Mouse (Mus musculus) heart, embryonic 10.5 days (tissue): ENCODE data around the gene Rtf2. TPM values are rescaled to one million over a fixed set of nuclear protein-coding genes. Genes with fewer than 3 reads are reported as not detected.

ENCODE experiments used
- DNase-seq: peaks from one replicate; pipeline ENCODE4 v3.0.0-alpha.2; 2017; ENCODE audit warnings: low spot score
- H3K27ac ChIP-seq: fragments of 300-500 bp; sonication (generic); 2 replicates; pipeline ENCODE4 v1.5.1; 2016; ENCODE audit warnings: mild to moderate bottlenecking
- H3K27me3 ChIP-seq: fragments of 300-500 bp; sonication (generic); 2 replicates; pipeline ENCODE4 v1.6.1; 2016; ENCODE audit warnings: mild to moderate bottlenecking; ENCODE audit not compliant: poor library complexity, insufficient read depth, severe bottlenecking
- H3K36me3 ChIP-seq: fragments of 300-500 bp; sonication (generic); 2 replicates; pipeline ENCODE4 v1.6.1; 2016; ENCODE audit warnings: mild to moderate bottlenecking, moderate library complexity
- H3K4me1 ChIP-seq: fragments of 300-500 bp; sonication (generic); 2 replicates; pipeline ENCODE4 v1.6.1; 2016; ENCODE audit warnings: mild to moderate bottlenecking
- H3K4me3 ChIP-seq: fragments of 300-500 bp; sonication (generic); 2 replicates; pipeline ENCODE4 v1.5.1; 2016; ENCODE audit warnings: mild to moderate bottlenecking, moderate library complexity
- H3K9me3 ChIP-seq: fragments of 300-500 bp; sonication (generic); 2 replicates; pipeline ENCODE4 v1.6.1; 2016; ENCODE audit warnings: mild to moderate bottlenecking, moderate library complexity
- whole genome bisulfite sequencing: fragments of 180-500 bp; shearing (Covaris S2); methylation state at CpG from one replicate; pipeline ENCODE4 v1.1.7; 2016; 5-methylcytosine and 5-hydroxymethylcytosine counted together
- polyA plus RNA-seq: library from polyadenylated mRNA; unstranded; fragments of >200 nt; fragmentation: Nextera tagmentation; extraction: Ambion mirVana; gene quantifications from 2 replicates; pipeline ENCODE4 v1.2.1, GENCODE M21; 2016

The Rtf2 gene
- polyA plus RNA-seq, result 56.0 and 66.0 TPM in 2 replicates

DNA sequence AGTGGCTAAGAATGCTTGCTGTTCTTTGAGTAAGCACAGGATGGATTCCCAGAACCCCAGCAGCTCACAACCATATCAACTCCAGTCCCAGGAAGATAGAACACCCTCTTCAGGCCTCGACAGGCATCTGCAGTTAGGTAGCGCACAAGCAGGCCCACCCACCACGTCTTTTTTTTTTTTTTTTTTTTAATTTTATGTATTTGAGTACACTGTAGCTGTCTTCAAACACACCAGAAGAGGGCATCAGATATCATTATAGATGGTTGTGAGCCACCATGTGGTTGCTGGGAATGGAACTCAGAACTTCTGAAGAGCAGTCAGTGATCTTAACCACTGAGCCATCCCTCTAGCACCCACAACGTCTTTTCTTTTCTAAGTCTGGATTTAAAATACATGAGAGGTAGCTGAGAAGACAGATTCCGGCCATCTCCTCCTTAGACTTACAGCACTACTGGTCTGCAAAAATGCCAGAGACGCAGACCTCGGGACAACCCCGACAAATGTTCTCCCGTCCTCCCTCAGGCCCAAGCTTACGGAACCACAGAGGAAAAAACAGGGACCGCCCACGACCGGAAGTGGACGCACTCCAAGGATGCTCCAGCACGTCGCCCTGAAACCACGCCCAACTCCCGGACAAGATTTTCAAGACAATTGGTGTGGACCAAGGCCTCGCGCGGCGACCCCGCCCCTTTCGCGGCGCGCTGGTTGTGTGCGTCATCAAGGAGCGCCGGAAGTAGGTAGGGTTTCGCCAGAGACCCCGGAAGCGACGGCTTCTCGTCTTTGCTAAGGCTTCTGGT is at the start of gene Rtf2:
Gene Rtf2, plus strand, starts transcription at position 714 of the 797 bp plus-strand sequence.
- H3K4me3 ChIP-seq, result peak within 1 kb of the TSS; percentile 81
- no peaks in the 10 kb centered on the region for H3K9me3 ChIP-seq
- no peaks in the 10 kb centered on the region for H3K27me3 ChIP-seq
- 3% methylated on average over 35 of the region's 35 CpGs for WGBS
- peaks cover 3% of the 10 kb centered on the region; the same call in 1 of the 2 replicates for H3K36me3 ChIP-seq
- peak; percentile 99 for DNase-seq
- H3K27ac ChIP-seq, result peak within 1 kb of the TSS; percentile 84
- H3K4me1 ChIP-seq, result peaks cover 16% of the 10 kb centered on the region

DNA sequence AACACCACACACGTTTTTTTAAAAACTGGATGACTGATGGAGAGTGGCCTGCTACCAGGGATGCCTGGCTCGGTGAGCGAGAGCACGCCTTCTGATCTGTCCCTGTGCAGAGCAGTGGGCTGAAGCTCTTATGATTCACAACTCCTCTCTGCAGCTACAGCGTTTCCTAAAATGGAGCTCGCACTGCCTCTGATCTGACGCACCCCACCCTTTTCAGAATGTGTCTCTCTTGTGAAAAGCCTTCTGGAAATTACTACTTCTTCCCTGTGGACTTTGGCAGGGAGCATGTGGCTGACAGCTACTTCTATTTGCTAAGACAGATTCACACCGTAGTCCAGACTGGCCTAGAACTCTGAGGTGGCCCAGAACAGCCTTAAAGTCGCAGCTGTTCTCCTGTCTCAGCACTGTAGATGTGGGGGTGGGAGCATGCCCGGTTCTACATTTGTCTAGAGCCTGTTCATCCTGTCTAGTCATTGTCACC is 48.3 kb upstream of the Rtf2 start:
- peaks cover 4% of the 10 kb centered on the region; the same call in 1 of the 2 replicates for H3K27me3 ChIP-seq
- WGBS, result 60% methylated on average over 10 of the region's 10 CpGs
- H3K27ac ChIP-seq, result no peak overlapping the region
- peaks cover 8% of the 10 kb centered on the region; the same call in 1 of the 2 replicates for H3K4me1 ChIP-seq
- H3K4me3 ChIP-seq, result no peak overlapping the region
- DNase-seq, result no peak
- H3K9me3 ChIP-seq, result no peaks in the 10 kb centered on the region
- H3K36me3 ChIP-seq, result no peaks in the 10 kb centered on the region

DNA sequence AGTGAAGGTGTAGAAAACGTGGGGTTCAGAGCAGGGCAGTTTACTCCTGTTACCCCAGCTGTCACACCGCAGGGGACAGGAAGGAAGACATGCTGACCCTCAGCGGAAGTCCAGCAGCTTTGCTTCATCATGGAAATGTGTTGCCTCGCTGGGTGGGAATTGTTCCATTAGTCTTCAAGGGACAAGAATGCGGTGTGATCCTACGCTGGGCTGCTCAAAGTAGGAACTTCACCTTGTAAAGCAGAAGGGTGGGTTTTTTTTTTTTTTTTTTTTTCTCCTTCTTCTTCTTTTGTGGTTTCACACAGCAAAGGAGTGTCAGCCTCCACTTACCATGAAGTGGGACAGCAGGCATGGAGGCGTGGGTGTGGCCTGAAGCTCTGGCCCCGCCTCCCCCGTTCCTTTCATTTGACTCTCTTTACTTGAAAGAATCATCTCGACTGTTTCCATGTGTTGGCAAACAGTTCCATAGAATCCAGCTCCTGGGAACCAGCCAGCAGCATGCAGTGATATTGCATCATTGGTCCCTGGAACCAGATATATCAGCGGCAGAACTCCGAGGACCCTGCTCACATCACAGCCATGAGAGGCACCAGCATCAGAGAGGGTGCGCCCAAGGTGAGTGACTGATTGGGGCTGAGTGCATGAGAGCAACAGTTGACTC is 46.8 kb upstream of the Rtf2 start, which contains the start of gene Cass4:
Gene Cass4, plus strand, starts transcription at position 404 of the 661 bp plus-strand sequence.
- H3K4me3 ChIP-seq, result peak within 1 kb of the TSS; percentile 24; the same call in 1 of the 2 replicates
- no peak for DNase-seq
- H3K27me3 ChIP-seq, result peaks cover 4% of the 10 kb centered on the region; the same call in 1 of the 2 replicates
- H3K4me1 ChIP-seq, result peaks cover 8% of the 10 kb centered on the region; the same call in 1 of the 2 replicates
- no peaks in the 10 kb centered on the region for H3K9me3 ChIP-seq
- WGBS, result 19% methylated on average over 13 of the region's 13 CpGs
- no peaks in the 10 kb centered on the region for H3K36me3 ChIP-seq
- no peak within 1 kb of the TSS for H3K27ac ChIP-seq

DNA sequence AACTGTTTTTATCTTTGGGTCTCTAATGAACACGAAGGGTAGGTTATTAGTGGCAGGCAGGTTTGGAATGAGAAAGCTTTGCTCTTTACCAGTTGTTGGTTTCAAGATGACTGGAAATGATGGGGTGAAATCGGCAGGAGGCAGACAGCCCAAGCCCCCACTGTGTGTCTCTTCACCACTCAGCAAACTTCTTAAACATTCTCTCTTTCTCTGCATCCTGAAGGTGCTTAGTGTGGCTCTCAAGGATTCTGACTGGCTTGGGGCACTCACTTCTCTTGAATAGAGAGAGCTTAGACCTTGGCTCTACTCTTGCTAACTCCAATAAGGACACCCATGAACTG is 46.3 kb upstream of the Rtf2 start:
- no peak for DNase-seq
- H3K4me3 ChIP-seq, result no peak overlapping the region
- WGBS, result 59% methylated on average over 2 of the region's 2 CpGs
- H3K4me1 ChIP-seq, result peaks cover 8% of the 10 kb centered on the region; the same call in 1 of the 2 replicates
- no peaks in the 10 kb centered on the region for H3K36me3 ChIP-seq
- H3K27me3 ChIP-seq, result peaks cover 4% of the 10 kb centered on the region; the same call in 1 of the 2 replicates
- no peaks in the 10 kb centered on the region for H3K9me3 ChIP-seq
- H3K27ac ChIP-seq, result no peak overlapping the region

DNA sequence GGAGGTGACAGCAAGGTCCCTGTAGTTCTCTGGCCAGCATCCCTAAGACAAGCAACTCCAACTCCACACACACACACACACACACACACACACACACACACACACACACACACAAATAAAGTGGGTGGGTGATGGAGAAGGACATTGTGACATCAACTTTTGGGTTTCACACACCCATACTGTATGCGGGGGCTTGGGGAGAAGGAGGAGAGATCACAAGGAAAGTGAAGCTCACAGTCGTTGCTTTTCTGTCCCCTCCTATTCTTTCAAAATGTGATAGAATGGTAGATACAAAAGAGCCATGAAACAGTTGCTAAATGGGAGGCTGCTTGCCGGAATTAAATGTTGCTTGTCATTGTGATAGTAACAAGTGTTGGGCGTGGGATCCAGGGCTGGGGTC is 45.7 kb upstream of the Rtf2 start:
- no peak overlapping the region for H3K4me3 ChIP-seq
- 74% methylated on average over 4 of the region's 4 CpGs for WGBS
- no peak overlapping the region for H3K27ac ChIP-seq
- DNase-seq, result no peak
- peaks cover 11% of the 10 kb centered on the region for H3K4me1 ChIP-seq
- no peaks in the 10 kb centered on the region for H3K9me3 ChIP-seq
- H3K36me3 ChIP-seq, result no peaks in the 10 kb centered on the region
- H3K27me3 ChIP-seq, result peaks cover 4% of the 10 kb centered on the region; the same call in 1 of the 2 replicates

DNA sequence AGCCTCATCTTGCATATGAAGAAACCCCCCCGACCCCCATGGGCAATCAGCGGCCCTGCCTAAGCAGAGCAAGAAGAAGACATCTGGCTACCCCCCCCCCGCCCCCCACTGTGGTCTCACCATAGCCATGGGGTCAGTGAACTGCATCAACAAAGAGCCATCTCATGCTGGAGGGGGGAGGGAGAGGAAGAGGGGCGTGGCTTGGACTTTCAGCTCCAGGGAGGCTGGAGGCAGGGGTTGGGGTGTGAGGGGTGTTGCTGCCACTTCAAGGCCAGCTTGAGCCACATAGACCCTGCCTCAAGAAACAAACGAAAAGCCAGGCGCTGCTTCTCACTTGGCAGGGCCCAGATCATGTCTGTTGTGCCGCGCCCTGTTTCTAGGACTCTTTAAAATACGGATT is 44.4 kb upstream of the Rtf2 start:
- no peaks in the 10 kb centered on the region for H3K9me3 ChIP-seq
- H3K27ac ChIP-seq, result no peak overlapping the region
- no peak overlapping the region for H3K4me3 ChIP-seq
- no peak for DNase-seq
- 40% methylated on average over 9 of the region's 9 CpGs for WGBS
- H3K36me3 ChIP-seq, result no peaks in the 10 kb centered on the region
- peaks cover 18% of the 10 kb centered on the region for H3K4me1 ChIP-seq
- H3K27me3 ChIP-seq, result peaks cover 4% of the 10 kb centered on the region; the same call in 1 of the 2 replicates

DNA sequence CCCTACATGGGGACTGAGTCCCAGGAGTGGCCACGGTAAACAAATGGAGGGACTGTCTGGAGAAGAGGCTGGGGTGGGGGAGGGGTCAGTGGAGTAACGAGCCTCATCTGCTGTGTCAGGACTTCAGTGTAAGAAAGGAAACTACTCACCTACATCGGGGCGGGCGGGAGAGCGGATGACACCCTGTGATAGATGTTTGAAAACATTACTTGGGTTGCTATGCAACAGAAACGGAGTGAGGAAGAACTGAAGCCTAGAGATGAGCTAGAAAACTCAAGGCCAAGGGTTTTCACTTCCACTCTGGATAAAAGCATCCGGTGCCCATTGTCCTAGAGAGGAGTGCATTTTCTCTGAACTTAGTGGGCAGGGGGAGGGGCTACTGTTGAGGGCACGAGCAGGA is 40.5 kb upstream of the Rtf2 start:
- no peak for DNase-seq
- 40% methylated on average over 9 of the region's 9 CpGs for WGBS
- no peaks in the 10 kb centered on the region for H3K9me3 ChIP-seq
- H3K4me1 ChIP-seq, result peaks cover 22% of the 10 kb centered on the region
- no peaks in the 10 kb centered on the region for H3K36me3 ChIP-seq
- H3K4me3 ChIP-seq, result no peak overlapping the region
- H3K27me3 ChIP-seq, result peaks cover 11% of the 10 kb centered on the region; the same call in 1 of the 2 replicates
- H3K27ac ChIP-seq, result peak overlapping the region; percentile 22; the same call in 1 of the 2 replicates

DNA sequence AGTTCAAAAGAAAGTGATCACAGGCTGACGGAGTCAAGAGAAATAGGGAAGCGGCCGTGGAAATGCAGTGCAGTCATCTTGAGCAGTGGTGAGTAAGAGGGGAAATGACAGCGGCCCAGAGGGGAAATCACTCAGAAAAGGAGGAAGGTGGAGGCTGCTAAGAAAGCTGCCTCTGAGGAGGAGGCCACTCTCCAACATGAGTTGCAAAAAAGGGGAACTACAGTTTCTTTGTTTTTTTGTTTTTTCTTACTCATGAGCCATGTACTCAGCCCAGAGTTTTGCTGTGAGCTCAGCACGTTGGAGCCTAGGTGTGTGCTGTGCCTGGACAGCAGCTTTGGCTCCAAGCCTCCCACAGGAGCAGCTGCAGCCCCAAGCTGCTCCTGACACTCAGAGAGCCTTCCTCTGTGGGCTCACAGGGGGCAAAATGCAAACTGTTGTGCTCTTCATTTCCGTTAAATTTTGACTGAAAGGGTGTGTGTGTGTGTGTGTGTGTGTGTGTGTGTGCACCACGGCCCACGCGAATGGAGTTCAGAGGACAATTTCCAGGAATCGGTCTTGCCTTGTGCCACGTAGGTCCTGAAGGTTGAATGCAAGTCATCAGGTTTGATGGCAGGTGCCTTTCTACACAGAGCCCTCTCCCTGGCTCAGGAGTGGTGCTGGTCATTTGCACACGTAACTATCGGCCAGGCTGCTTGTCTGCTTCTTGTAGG is 39.1 kb upstream of the Rtf2 start:
- DNase-seq, result no peak
- Histone ChIP-seq H3K27me3 (peaks cover 9% of the 10 kb centered on the region), H3K9me3 (no peaks in the 10 kb centered on the region), H3K4me1 (peaks cover 18% of the 10 kb centered on the region; the same call in 1 of the 2 replicates), H3K27ac (no peak overlapping the region), H3K4me3 (no peak overlapping the region), H3K36me3 (no peaks in the 10 kb centered on the region)
- 65% methylated on average over 13 of the region's 13 CpGs for WGBS

DNA sequence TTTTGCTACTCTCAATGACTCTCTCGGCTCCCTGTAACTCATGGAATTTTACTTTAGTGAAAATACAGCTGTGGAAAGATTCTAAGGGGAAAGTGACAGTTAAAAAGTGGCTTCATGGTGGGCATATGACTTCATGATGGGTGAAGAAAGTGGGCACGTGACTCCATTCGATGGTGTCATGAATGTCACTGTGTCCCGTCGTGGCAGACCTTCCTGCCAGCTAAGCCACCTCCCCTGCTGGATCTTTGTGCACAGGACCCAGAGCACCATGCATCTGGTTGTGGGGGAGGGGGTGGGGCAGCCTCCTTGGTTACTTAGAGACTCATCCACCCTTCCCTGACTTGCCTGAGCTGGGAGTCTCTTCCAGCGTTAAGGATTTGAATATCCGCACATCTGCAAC is 36.1 kb upstream of the Rtf2 start:
- 63% methylated on average over 7 of the region's 7 CpGs for WGBS
- Histone ChIP-seq H3K36me3 (no peaks in the 10 kb centered on the region), H3K9me3 (no peaks in the 10 kb centered on the region), H3K27ac (no peak overlapping the region), H3K4me3 (no peak overlapping the region), H3K27me3 (peaks cover 7% of the 10 kb centered on the region), H3K4me1 (peaks cover 29% of the 10 kb centered on the region; the same call in 1 of the 2 replicates)
- DNase-seq, result no peak

DNA sequence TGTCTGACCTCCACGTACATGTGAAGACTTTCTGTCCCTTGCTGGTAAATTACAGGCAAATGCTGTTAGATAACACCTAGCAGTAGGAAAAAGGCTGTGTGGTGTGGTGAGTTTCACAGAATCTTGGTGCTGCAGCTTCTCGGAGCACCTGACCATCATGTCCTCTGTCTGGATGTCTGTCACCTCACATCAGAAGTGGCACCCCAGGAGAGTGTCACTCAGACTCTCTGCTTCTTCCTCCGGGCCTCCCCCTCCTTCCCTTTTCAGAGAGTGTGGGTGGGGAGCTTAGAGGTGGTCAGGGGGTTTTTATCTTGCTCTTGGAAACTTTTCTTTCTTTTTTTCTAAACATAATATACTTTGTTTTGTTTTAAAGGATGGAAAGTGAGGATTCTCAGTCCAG is 35.3 kb upstream of the Rtf2 start:
- Histone ChIP-seq H3K27me3 (peaks cover 7% of the 10 kb centered on the region), H3K4me3 (no peak overlapping the region), H3K27ac (no peak overlapping the region), H3K4me1 (peaks cover 23% of the 10 kb centered on the region; the same call in 1 of the 2 replicates), H3K9me3 (no peaks in the 10 kb centered on the region), H3K36me3 (no peaks in the 10 kb centered on the region)
- WGBS, result 43% methylated on average over 3 of the region's 3 CpGs
- no peak for DNase-seq

DNA sequence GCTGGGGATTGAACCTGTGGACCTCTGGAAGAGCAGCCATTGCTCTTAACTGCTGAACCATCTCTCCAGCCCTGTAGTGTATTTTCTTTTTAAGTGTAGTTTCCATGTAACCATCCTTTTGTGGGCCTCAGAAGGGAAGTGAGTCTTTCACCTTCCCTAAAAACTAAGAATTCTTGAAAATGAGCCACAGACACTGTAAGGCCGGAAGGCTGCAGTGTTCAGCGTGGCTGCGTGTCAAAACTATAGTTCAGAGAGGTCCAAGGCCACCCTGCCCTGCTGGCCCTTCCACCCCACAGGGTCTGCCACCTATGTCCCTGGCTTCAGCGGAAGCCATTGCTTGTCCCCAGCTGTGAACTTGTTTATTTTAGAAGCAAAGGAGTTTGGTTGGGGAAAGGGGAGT is 34.2 kb upstream of the Rtf2 start:
- H3K4me1 ChIP-seq, result peaks cover 19% of the 10 kb centered on the region; the same call in 1 of the 2 replicates
- H3K9me3 ChIP-seq, result no peaks in the 10 kb centered on the region
- whole genome bisulfite sequencing, result 55% methylated on average over 4 of the region's 4 CpGs
- H3K27ac ChIP-seq, result no peak overlapping the region
- DNase-seq, result no peak
- peaks cover 7% of the 10 kb centered on the region for H3K27me3 ChIP-seq
- no peak overlapping the region for H3K4me3 ChIP-seq
- H3K36me3 ChIP-seq, result no peaks in the 10 kb centered on the region

DNA sequence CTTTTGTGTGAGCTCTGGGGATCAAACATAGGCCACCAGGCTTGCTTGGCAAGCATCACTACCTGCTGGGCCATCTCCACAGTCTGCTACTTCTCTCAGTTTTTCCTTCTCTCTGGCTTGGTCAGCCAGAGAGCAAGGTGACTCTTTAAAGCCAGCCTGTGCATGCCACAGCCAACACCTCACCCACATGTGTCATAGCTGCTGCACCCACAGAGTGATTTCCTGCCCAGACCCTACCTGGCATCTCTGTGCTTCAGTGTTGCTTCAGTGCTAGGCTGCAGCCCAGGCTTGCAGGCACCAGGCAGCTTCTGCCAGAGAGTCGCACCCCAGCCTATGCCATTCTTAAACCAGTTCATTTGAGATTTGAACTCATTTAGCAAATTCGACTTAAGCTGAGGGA is 32.9 kb upstream of the Rtf2 start:
- WGBS, result 84% methylated on average over 2 of the region's 2 CpGs

More for the DNA sequence above, 32.9 kb upstream of the Rtf2 start:
- Histone ChIP-seq H3K27me3 (peaks cover 7% of the 10 kb centered on the region), H3K27ac (no peak overlapping the region), H3K9me3 (no peaks in the 10 kb centered on the region), H3K4me3 (no peak overlapping the region), H3K4me1 (peaks cover 16% of the 10 kb centered on the region), H3K36me3 (no peaks in the 10 kb centered on the region)
- DNase-seq, result no peak
